Mouse (Mus musculus) MEL (cell line): ENCODE data around the gene Klf13. TPM values are rescaled to one million over a fixed set of nuclear protein-coding genes. Genes with fewer than 3 reads are reported as not detected.
A peak's percentile ranks its signal among the peaks of the same experiment; 100 is the strongest.

ENCODE experiments used
- DNase-seq: peaks from one replicate; pipeline ENCODE4 v3.0.0; 2011; ENCODE audit warnings: low read depth, low spot score
- H3K27ac ChIP-seq: 2 replicates; pipeline ENCODE4 v1.5.1; 2012; ENCODE audit warnings: low read depth, mild to moderate bottlenecking, control low read depth, low read length, moderate library complexity; ENCODE audit not compliant: control insufficient read depth
- H3K27me3 ChIP-seq, 2 experiments: fragments of 150-350 bp in 1 of 2; sonication (generic) in 1 of 2; 2 replicates each; pipeline ENCODE4 v1.6.1; 2012; ENCODE audit warnings: low read length in 2 of 2, mild to moderate bottlenecking in 2 of 2, improper control_type of control experiment in 1 of 2, moderate library complexity in 1 of 2; ENCODE audit not compliant: insufficient read depth in 2 of 2, control insufficient read depth in 1 of 2
- H3K36me3 ChIP-seq, 2 experiments: 2 replicates each; pipeline ENCODE4 v1.6.1; 2012 to 2014; ENCODE audit warnings: low read length in 2 of 2, improper control_type of control experiment in 1 of 2, inconsistent platforms in 1 of 2, mild to moderate bottlenecking in 1 of 2; ENCODE audit not compliant: insufficient read depth in 2 of 2, control insufficient read depth in 1 of 2
- H3K4me1 ChIP-seq, 2 experiments: fragments of 150-350 bp in 1 of 2; sonication (generic) in 1 of 2; 2 replicates each; pipeline ENCODE4 v1.6.1; 2012; ENCODE audit warnings: low read length in 2 of 2, improper control_type of control experiment in 1 of 2, mild to moderate bottlenecking in 1 of 2; ENCODE audit not compliant: insufficient read depth in 2 of 2, control insufficient read depth in 1 of 2
- H3K4me3 ChIP-seq, 2 experiments: fragments of 150-350 bp in 1 of 2; sonication (generic) in 1 of 2; 2 replicates each; pipeline ENCODE4 v1.5.1; 2012; ENCODE audit warnings: low read depth in 2 of 2, low read length in 2 of 2, mild to moderate bottlenecking in 2 of 2, moderate library complexity in 2 of 2, control low read depth in 1 of 2, improper control_type of control experiment in 1 of 2; ENCODE audit not compliant: control insufficient read depth in 1 of 2, insufficient read depth in 1 of 2
- H3K79me2 ChIP-seq: 2 replicates; pipeline ENCODE4 v1.6.1; 2012; ENCODE audit warnings: mild to moderate bottlenecking, low read length, moderate library complexity; ENCODE audit not compliant: control insufficient read depth, poor library complexity, insufficient read depth
- H3K9ac ChIP-seq: 2 replicates; pipeline ENCODE4 v1.6.1; 2012; ENCODE audit warnings: low read depth, mild to moderate bottlenecking, control low read depth, low read length, moderate library complexity; ENCODE audit not compliant: control insufficient read depth, poor library complexity, severe bottlenecking
- H3K9me3 ChIP-seq: fragments of 150-350 bp; sonication (generic); replicated peaks from 2 replicates; pipeline ENCODE4 v1.6.1; 2012; ENCODE audit warnings: mild to moderate bottlenecking, low read length, improper control_type of control experiment, moderate library complexity; ENCODE audit not compliant: insufficient read depth
- BHLHE40 ChIP-seq: IDR thresholded peaks from 2 replicates; pipeline ENCODE4 v1.6.1; 2012; ENCODE audit warnings: low read depth, mild to moderate bottlenecking, inconsistent platforms, low read length, improper control_type of control experiment, borderline replicate concordance
- CHD1 ChIP-seq: IDR thresholded peaks from 2 replicates; pipeline ENCODE4 v1.6.1; 2012; ENCODE audit warnings: low read depth, mild to moderate bottlenecking, inconsistent platforms, low read length, improper control_type of control experiment
- ELF1 ChIP-seq: IDR thresholded peaks from 2 replicates; pipeline ENCODE4 v1.6.1; 2014; ENCODE audit warnings: low read depth, mild to moderate bottlenecking, inconsistent platforms, low read length, improper control_type of control experiment, moderate library complexity
- ETS1 ChIP-seq: IDR thresholded peaks from 2 replicates; pipeline ENCODE4 v1.6.1; 2012; ENCODE audit warnings: low read depth, mild to moderate bottlenecking, inconsistent platforms, low read length, improper control_type of control experiment, moderate library complexity
- GATA1 ChIP-seq: IDR thresholded peaks from 2 replicates; pipeline ENCODE4 v1.6.1; 2011; ENCODE audit warnings: low read depth, low read length, improper control_type of control experiment
- HCFC1 ChIP-seq: IDR thresholded peaks from 2 replicates; pipeline ENCODE4 v1.6.1; 2012; ENCODE audit warnings: low read depth, mild to moderate bottlenecking, inconsistent platforms, low read length, improper control_type of control experiment, moderate library complexity
- JUND ChIP-seq: IDR thresholded peaks from 2 replicates; pipeline ENCODE4 v1.6.1; 2011; ENCODE audit warnings: low read depth, mild to moderate bottlenecking, improper control_type of control experiment, low read length
- KAT2A ChIP-seq: conservative IDR thresholded peaks from 2 replicates; pipeline ENCODE4 v1.6.1; 2012; ENCODE audit warnings: low read depth, low read length, improper control_type of control experiment, inconsistent platforms
- MAZ ChIP-seq: IDR thresholded peaks from 2 replicates; pipeline ENCODE4 v1.6.1; 2012; ENCODE audit warnings: low read depth, mild to moderate bottlenecking, inconsistent platforms, low read length, improper control_type of control experiment
- MEF2A ChIP-seq: IDR thresholded peaks from 2 replicates; pipeline ENCODE4 v1.6.1; 2014; ENCODE audit warnings: low read depth, mild to moderate bottlenecking, inconsistent platforms, low read length, improper control_type of control experiment; ENCODE audit not compliant: poor library complexity, insufficient replicate concordance, severe bottlenecking; ENCODE audit errors: extremely low read depth
- MXI1 ChIP-seq: IDR thresholded peaks from 2 replicates; pipeline ENCODE4 v1.6.1; 2011; ENCODE audit warnings: mild to moderate bottlenecking, low read depth, low read length, improper control_type of control experiment
- MYB ChIP-seq: IDR thresholded peaks from 2 replicates; pipeline ENCODE4 v1.6.1; 2011; ENCODE audit warnings: mild to moderate bottlenecking, low read depth, low read length, improper control_type of control experiment
- MYC ChIP-seq: IDR thresholded peaks from 2 replicates; pipeline ENCODE4 v1.6.1; 2011; ENCODE audit warnings: low read depth, mild to moderate bottlenecking, low read length, improper control_type of control experiment, moderate library complexity
- NELFE ChIP-seq: IDR thresholded peaks from 2 replicates; pipeline ENCODE4 v1.6.1; 2011; ENCODE audit warnings: low read depth, low read length, improper control_type of control experiment
- NRF1 ChIP-seq: IDR thresholded peaks from 2 replicates; pipeline ENCODE4 v1.6.1; 2014; ENCODE audit warnings: low read depth, mild to moderate bottlenecking, inconsistent platforms, low read length, improper control_type of control experiment, moderate library complexity; ENCODE audit not compliant: poor library complexity, insufficient read depth, severe bottlenecking
- POLR2A ChIP-seq, 2 experiments: IDR thresholded peaks; 2 replicates each; pipeline ENCODE4 v1.6.1; 2011 to 2012; ENCODE audit warnings: low read length in 2 of 2, mild to moderate bottlenecking in 2 of 2, control low read depth in 1 of 2, improper control_type of control experiment in 1 of 2, low read depth in 1 of 2, moderate library complexity in 1 of 2; ENCODE audit not compliant: control insufficient read depth in 1 of 2, insufficient read depth in 1 of 2, poor library complexity in 1 of 2
- RAD21 ChIP-seq: IDR thresholded peaks from 2 replicates; pipeline ENCODE4 v1.6.1; 2011; ENCODE audit warnings: mild to moderate bottlenecking, low read depth, low read length, improper control_type of control experiment
- RCOR1 ChIP-seq: IDR thresholded peaks from 2 replicates; pipeline ENCODE4 v1.6.1; 2012; ENCODE audit warnings: low read depth, mild to moderate bottlenecking, inconsistent platforms, low read length, improper control_type of control experiment
- SIN3A ChIP-seq: IDR thresholded peaks from 2 replicates; pipeline ENCODE4 v1.6.1; 2012; ENCODE audit warnings: low read length, improper control_type of control experiment, inconsistent platforms
- SMC3 ChIP-seq: IDR thresholded peaks from 2 replicates; pipeline ENCODE4 v1.6.1; 2011; ENCODE audit warnings: low read depth, low read length, improper control_type of control experiment
- TAL1 ChIP-seq: IDR thresholded peaks from 2 replicates; pipeline ENCODE4 v1.6.1; 2012; ENCODE audit warnings: mild to moderate bottlenecking, inconsistent platforms, low read length, moderate library complexity, mixed read lengths
- TBP ChIP-seq: IDR thresholded peaks from 2 replicates; pipeline ENCODE4 v1.8.0; 2011; ENCODE audit warnings: low read depth, low read length, improper control_type of control experiment
- TCF12 ChIP-seq: IDR thresholded peaks from 2 replicates; pipeline ENCODE4 v1.6.1; 2014; ENCODE audit warnings: low read depth, mild to moderate bottlenecking, inconsistent platforms, low read length, improper control_type of control experiment, moderate library complexity
- UBTF ChIP-seq: IDR thresholded peaks from 2 replicates; pipeline ENCODE4 v1.6.1; 2012; ENCODE audit warnings: low read depth, mild to moderate bottlenecking, inconsistent platforms, low read length, improper control_type of control experiment, moderate library complexity, borderline replicate concordance; ENCODE audit not compliant: insufficient read depth
- USF2 ChIP-seq, 2 experiments: IDR thresholded peaks; 2 replicates each; pipeline ENCODE4 v1.6.1; 2011 to 2012; ENCODE audit warnings: improper control_type of control experiment in 2 of 2, low read length in 2 of 2, borderline replicate concordance in 1 of 2, inconsistent platforms in 1 of 2, low read depth in 1 of 2, mild to moderate bottlenecking in 1 of 2; ENCODE audit not compliant: insufficient read depth in 1 of 2
- ZC3H11A ChIP-seq: IDR thresholded peaks from 2 replicates; pipeline ENCODE4 v1.6.1; 2012; ENCODE audit warnings: low read depth, mild to moderate bottlenecking, inconsistent platforms, low read length, improper control_type of control experiment
- ZKSCAN1 ChIP-seq: IDR thresholded peaks from 2 replicates; pipeline ENCODE4 v1.6.1; 2012; ENCODE audit warnings: low read depth, mild to moderate bottlenecking, inconsistent platforms, low read length, improper control_type of control experiment, moderate library complexity
- ZMIZ1 ChIP-seq: IDR thresholded peaks from 2 replicates; pipeline ENCODE4 v1.6.1; 2012; ENCODE audit warnings: low read depth, mild to moderate bottlenecking, inconsistent platforms, low read length, improper control_type of control experiment, moderate library complexity
- ZNF384 ChIP-seq: IDR thresholded peaks from 2 replicates; pipeline ENCODE4 v1.6.1; 2012; ENCODE audit warnings: low read depth, mild to moderate bottlenecking, inconsistent platforms, low read length, improper control_type of control experiment
- polyA plus RNA-seq, 2 experiments: library from polyadenylated mRNA; stranded (reverse) in 1 of 2; unstranded in 1 of 2; fragments of >175 nt in 1 of 2; fragments of >200 nt in 1 of 2; gene quantifications; 2 replicates each; pipeline versions ENCODE4 v1.2.1 to v1.2.4; 2012; ENCODE audit warnings: low replicate concordance in 2 of 2, low read depth in 1 of 2; ENCODE audit not compliant: insufficient read length in 2 of 2, insufficient read depth in 1 of 2, missing spikeins in 1 of 2
- total RNA-seq: library from RNA; depleted of rRNA; stranded (reverse); fragments of 300-350 nt; gene quantifications from 2 replicates; pipeline ENCODE4 v1.2.3, GENCODE M21; 2012

The Klf13 gene
- total and polyA plus RNA-seq, 3 experiments = 21.6 to 118 (median 26.9) TPM

- H3K27ac ChIP-seq = no peak overlapping the region
- no peaks in the 10 kb centered on the region; the same call in 1 of the 2 replicates for H3K79me2 ChIP-seq
- peaks cover 0 to 4% of the 10 kb centered on the region in 2 experiments; a peak in 1 of 4 replicates for H3K4me1 ChIP-seq
- TF ChIP-seq ZKSCAN1 = no peak
- TF ChIP-seq, all 39 proteins: peak for 0
- H3K9me3 ChIP-seq = no peaks in the 10 kb centered on the region
- H3K4me3 ChIP-seq = no peak overlapping the region
- H3K9ac ChIP-seq = no peak overlapping the region
- peaks cover 0 to 2% of the 10 kb centered on the region in 2 experiments; a peak in 1 of 4 replicates for H3K36me3 ChIP-seq
- DNase-seq = no peak
- H3K27me3 ChIP-seq = no peaks in the 10 kb centered on the region
Measured at GRCm38 (mm10) chr7:63861123-63861522, 77.6 kb downstream of the Klf13 start.

- Histone ChIP-seq H3K4me3 (peak overlapping the region; percentile 67 to 76), H3K36me3 (peaks cover 0 to 2% of the 10 kb centered on the region in 2 experiments; a peak in 1 of 4 replicates), H3K9ac (peak overlapping the region; percentile 79), H3K27ac (peak overlapping the region; percentile 17; the same call in 1 of the 2 replicates), H3K79me2 (no peaks in the 10 kb centered on the region; the same call in 1 of the 2 replicates), H3K9me3 (no peaks in the 10 kb centered on the region), H3K4me1 (peaks cover 0 to 4% of the 10 kb centered on the region in 2 experiments; a peak in 1 of 4 replicates), H3K27me3 (no peaks in the 10 kb centered on the region)
- DNase-seq = peak; percentile 90
- no peak for TF ChIP-seq GATA1
- TF ChIP-seq HCFC1 = 0 out of 2 replicates have a peak, but pooled peaks have one; percentile 36
- no peak for TF ChIP-seq RAD21
- no peak for TF ChIP-seq MYC
- TF ChIP-seq UBTF = no peak
- TF ChIP-seq MAZ = peak; percentile 75; the same call in 1 of the 2 replicates
- no peak for TF ChIP-seq RCOR1
- TF ChIP-seq BHLHE40 = peak; percentile 62; the same call in 1 of the 2 replicates
- TF ChIP-seq TBP = peak; percentile 81
- no peak for TF ChIP-seq USF2 (IDR thresholded peaks at IDR 0.05; ENCODE audit: borderline replicate concordance in 1 of 2, insufficient read depth in 1 of 2, low read depth in 1 of 2, low read length in 2 of 2)
- peak; percentile 46 to 81; a peak in 3 of 4 replicates for TF ChIP-seq POLR2A (IDR thresholded peaks at IDR 0.05; ENCODE audit: control insufficient read depth in 1 of 2, insufficient read depth in 1 of 2, low read depth in 1 of 2, low read length in 2 of 2, poor library complexity in 1 of 2)
- no peak for TF ChIP-seq JUND
- TF ChIP-seq MXI1 = peak; percentile 72; the same call in 1 of the 2 replicates
- peak; percentile 77 for TF ChIP-seq NELFE
- peak; percentile 24; the same call in 1 of the 2 replicates for TF ChIP-seq ETS1
- no peak for TF ChIP-seq ZC3H11A
- TF ChIP-seq ZKSCAN1 = no peak
- TF ChIP-seq SIN3A = peak; percentile 48
- TF ChIP-seq TCF12 = 0 out of 2 replicates have a peak, but pooled peaks have one; percentile 35
- TF ChIP-seq NRF1 = no peak
- no peak for TF ChIP-seq TAL1
- TF ChIP-seq KAT2A = no peak
- no peak for TF ChIP-seq ZNF384
- no peak for TF ChIP-seq SMC3
- TF ChIP-seq ELF1 = peak; percentile 37; the same call in 1 of the 2 replicates
- TF ChIP-seq MYB = no peak
- TF ChIP-seq CHD1 = no peak
- TF ChIP-seq ZMIZ1 = no peak
- no peak for TF ChIP-seq MEF2A
Measured at GRCm38 (mm10) chr7:63858571-63859152, 80.1 kb downstream of the Klf13 start.
